Mouse (Mus musculus) embryonic facial prominence, embryonic 15.5 days (tissue): ENCODE measurements at regions not wholly inside any gene's neighbourhood (a gene's known extent, or its start where the extent isn't known, plus 50 kb on each side); places are given as distances from the start of the nearest gene placed in this dataset.
"Not testable (repeated sequence)": the region's sequence is repeated elsewhere in the genome, so short reads cannot be mapped to it uniquely, and the experiment has no call there.

Experiments
- ATAC-seq: fragments of 200-750 bp; cut with Nextera tagmentation; 2 replicates; pipeline ENCODE4 v1.8.0; 2017; ENCODE audit warnings: low read depth, moderate TSS enrichment; ENCODE audit not compliant: insufficient number of reproducible peaks, low FRiP score, low TSS enrichment
- H3K27ac ChIP-seq: fragments of 300-500 bp; sonication (generic); replicated peaks from 2 replicates; pipeline ENCODE4 v1.5.1; 2015; ENCODE audit warnings: mild to moderate bottlenecking, inconsistent platforms
- H3K27me3 ChIP-seq: fragments of 300-500 bp; sonication (generic); 2 replicates; pipeline ENCODE4 v1.6.1; 2015; ENCODE audit warnings: inconsistent platforms
- H3K36me3 ChIP-seq: fragments of 300-500 bp; sonication (generic); 2 replicates; pipeline ENCODE4 v1.6.1; 2015; ENCODE audit warnings: mild to moderate bottlenecking, inconsistent platforms
- H3K4me1 ChIP-seq: fragments of 300-500 bp; sonication (generic); 2 replicates; pipeline ENCODE4 v1.6.1; 2015; ENCODE audit warnings: inconsistent platforms
- H3K4me2 ChIP-seq: fragments of 300-500 bp; sonication (generic); replicated peaks from 2 replicates; pipeline ENCODE4 v1.6.1; 2015; ENCODE audit warnings: mild to moderate bottlenecking, inconsistent platforms
- H3K4me3 ChIP-seq: fragments of 300-500 bp; sonication (generic); replicated peaks from 2 replicates; pipeline ENCODE4 v1.5.1; 2015; ENCODE audit warnings: mild to moderate bottlenecking, inconsistent platforms
- H3K9ac ChIP-seq: fragments of 300-500 bp; sonication (generic); 2 replicates; pipeline ENCODE4 v1.6.1; 2015; ENCODE audit warnings: inconsistent platforms
- H3K9me3 ChIP-seq: fragments of 300-500 bp; sonication (generic); replicated peaks from 2 replicates; pipeline ENCODE4 v1.6.1; 2016; ENCODE audit warnings: inconsistent platforms
- WGBS: fragments of 180-500 bp; shearing (Covaris S2); methylation state at CpG from one replicate; pipeline ENCODE4 v1.1.7; 2015; 5-methylcytosine and 5-hydroxymethylcytosine counted together

- no peak for ATAC-seq
- Histone ChIP-seq H3K4me1 (no peaks in the 10 kb centered on the region), H3K4me3 (no peak overlapping the region), H3K4me2 (no peak overlapping the region), H3K9me3 (no peaks in the 10 kb centered on the region), H3K9ac (no peak overlapping the region), H3K27ac (no peak overlapping the region), H3K36me3 (no peaks in the 10 kb centered on the region), H3K27me3 (no peaks in the 10 kb centered on the region)
- 81% methylated on average over 8 of the region's 8 CpGs for WGBS
Measured at GRCm38 (mm10) chr8:35089519-35089918, 676.1 kb upstream of the Gm19410 start.

GRCm38 (mm10) chr8:35101701-35102100 lies 663.9 kb upstream of the Gm19410 start:
- 70% methylated on average over 5 of the region's 5 CpGs for WGBS
- Histone ChIP-seq H3K27me3 (no peaks in the 10 kb centered on the region), H3K9me3 (no peaks in the 10 kb centered on the region), H3K36me3 (no peaks in the 10 kb centered on the region), H3K27ac (no peak overlapping the region), H3K4me2 (no peak overlapping the region), H3K4me1 (no peaks in the 10 kb centered on the region), H3K4me3 (no peak overlapping the region), H3K9ac (no peak overlapping the region)
- ATAC-seq, result no peak

GRCm38 (mm10) chr8:35102102-35102501 lies 663.5 kb upstream of the Gm19410 start:
- not testable (repeated sequence) for H3K4me3 ChIP-seq, H3K4me1 ChIP-seq, H3K9me3 ChIP-seq, H3K36me3 ChIP-seq, ATAC-seq, H3K27me3 ChIP-seq, H3K27ac ChIP-seq, H3K9ac ChIP-seq, H3K4me2 ChIP-seq
- WGBS, result 86% methylated on average over 3 of the region's 3 CpGs

- ATAC-seq, H3K4me3 ChIP-seq, H3K4me2 ChIP-seq, H3K27me3 ChIP-seq, H3K9ac ChIP-seq, H3K36me3 ChIP-seq, H3K9me3 ChIP-seq, H3K4me1 ChIP-seq, H3K27ac ChIP-seq: not testable (repeated sequence)
Measured at GRCm38 (mm10) chr8:35104465-35104876, 661.1 kb upstream of the Gm19410 start.

- no peak overlapping the region for H3K9ac ChIP-seq
- 0 out of 2 replicates have a peak, but pooled peaks cover 3% of the 10 kb centered on the region for H3K9me3 ChIP-seq
- no peak for ATAC-seq
- H3K4me1 ChIP-seq, result no peaks in the 10 kb centered on the region
- no peak overlapping the region for H3K27ac ChIP-seq
- H3K27me3 ChIP-seq, result no peaks in the 10 kb centered on the region
- no peak overlapping the region for H3K4me3 ChIP-seq
- no peak overlapping the region for H3K4me2 ChIP-seq
- no peaks in the 10 kb centered on the region for H3K36me3 ChIP-seq
- 81% methylated on average over 27 of the region's 27 CpGs for WGBS
Measured at GRCm38 (mm10) chr8:35109506-35110217, 655.9 kb upstream of the Gm19410 start.

- WGBS, result 95% methylated on average over 8 of the region's 8 CpGs
- Histone ChIP-seq H3K36me3 (no peaks in the 10 kb centered on the region), H3K27ac (no peak overlapping the region), H3K9me3 (0 out of 2 replicates have a peak, but pooled peaks cover 3% of the 10 kb centered on the region), H3K27me3 (no peaks in the 10 kb centered on the region), H3K9ac (no peak overlapping the region), H3K4me2 (no peak overlapping the region), H3K4me3 (no peak overlapping the region), H3K4me1 (no peaks in the 10 kb centered on the region)
- ATAC-seq, result no peak
Measured at GRCm38 (mm10) chr8:35110286-35110685, 655.3 kb upstream of the Gm19410 start.

GRCm38 (mm10) chr8:35111130-35111529 lies 654.5 kb upstream of the Gm19410 start:
- 0 out of 2 replicates have a peak, but pooled peaks cover 3% of the 10 kb centered on the region for H3K9me3 ChIP-seq
- no peak overlapping the region for H3K4me3 ChIP-seq
- ATAC-seq, result no peak
- no peak overlapping the region for H3K27ac ChIP-seq
- H3K4me1 ChIP-seq, result no peaks in the 10 kb centered on the region
- no peaks in the 10 kb centered on the region for H3K36me3 ChIP-seq
- 70% methylated on average over 7 of the region's 7 CpGs for WGBS
- no peaks in the 10 kb centered on the region for H3K27me3 ChIP-seq
- no peak overlapping the region for H3K4me2 ChIP-seq
- no peak overlapping the region for H3K9ac ChIP-seq

GRCm38 (mm10) chr8:35112591-35113265 lies 652.9 kb upstream of the Gm19410 start:
- no peak overlapping the region for H3K27ac ChIP-seq
- no peak overlapping the region for H3K4me3 ChIP-seq
- no peak overlapping the region for H3K4me2 ChIP-seq
- H3K9ac ChIP-seq, result no peak overlapping the region
- 0 out of 2 replicates have a peak, but pooled peaks cover 3% of the 10 kb centered on the region for H3K9me3 ChIP-seq
- no peaks in the 10 kb centered on the region for H3K27me3 ChIP-seq
- WGBS, result 84% methylated on average over 7 of the region's 7 CpGs
- no peak for ATAC-seq
- H3K4me1 ChIP-seq, result no peaks in the 10 kb centered on the region
- H3K36me3 ChIP-seq, result no peaks in the 10 kb centered on the region

- H3K9ac ChIP-seq, result no peak overlapping the region
- 0 out of 2 replicates have a peak, but pooled peaks cover 3% of the 10 kb centered on the region for H3K9me3 ChIP-seq
- ATAC-seq, result no peak
- no peak overlapping the region for H3K27ac ChIP-seq
- H3K36me3 ChIP-seq, result no peaks in the 10 kb centered on the region
- no peaks in the 10 kb centered on the region for H3K4me1 ChIP-seq
- 60% methylated on average over 10 of the region's 10 CpGs for WGBS
- H3K4me2 ChIP-seq, result no peak overlapping the region
- no peaks in the 10 kb centered on the region for H3K27me3 ChIP-seq
- H3K4me3 ChIP-seq, result no peak overlapping the region
Measured at GRCm38 (mm10) chr8:35114031-35114430, 651.6 kb upstream of the Gm19410 start.

GRCm38 (mm10) chr8:35120612-35121011 lies 645.0 kb upstream of the Gm19410 start:
- Histone ChIP-seq H3K27me3 (no peaks in the 10 kb centered on the region), H3K4me3 (no peak overlapping the region), H3K4me2 (no peak overlapping the region), H3K27ac (no peak overlapping the region), H3K4me1 (peaks cover 10% of the 10 kb centered on the region), H3K9ac (no peak overlapping the region), H3K36me3 (no peaks in the 10 kb centered on the region), H3K9me3 (no peaks in the 10 kb centered on the region)
- WGBS, result 68% methylated on average over 5 of the region's 5 CpGs
- ATAC-seq, result no peak

GRCm38 (mm10) chr8:35121084-35121483 lies 644.5 kb upstream of the Gm19410 start:
- Histone ChIP-seq H3K4me2 (no peak overlapping the region), H3K36me3 (no peaks in the 10 kb centered on the region), H3K4me1 (peaks cover 10% of the 10 kb centered on the region), H3K27ac (no peak overlapping the region), H3K9ac (no peak overlapping the region), H3K27me3 (no peaks in the 10 kb centered on the region), H3K4me3 (no peak overlapping the region), H3K9me3 (no peaks in the 10 kb centered on the region)
- WGBS, result 83% methylated on average over 8 of the region's 8 CpGs
- ATAC-seq, result no peak
